Mouse (Mus musculus) layer of hippocampus, adult 18-20 months (tissue): Measurements from ENCODE around the gene Zfyve16. TPM values are rescaled to one million over a fixed set of nuclear protein-coding genes. Genes with fewer than 3 reads are reported as not detected.

Experiments
- DNase-seq, 2 experiments: peaks; one replicate each; pipeline ENCODE4 v3.0.0; 2022; ENCODE audit warnings: low spot score in 2 of 2
- long read RNA-seq: library from polyadenylated mRNA; stranded (forward); transcript quantifications from one replicate; pipeline ENCODE4 v2.0.0, GENCODE M21; 2021
- total RNA-seq, 2 experiments: library from RNA; stranded (reverse); gene quantifications; 2 replicates each; pipeline ENCODE4 v1.2.3; 2021

Gene Zfyve16
- 10 to 100 TPM; 15.1 to 15.6 TPM for total RNA-seq
- long read RNA-seq, full-length matches to known transcripts = 10 of 14 reads
- long read RNA-seq, partial matches to known transcripts = 1 of 14 reads
- long read RNA-seq, other reads (novel, unspliced or antisense) = 3 of 14 reads

DNA sequence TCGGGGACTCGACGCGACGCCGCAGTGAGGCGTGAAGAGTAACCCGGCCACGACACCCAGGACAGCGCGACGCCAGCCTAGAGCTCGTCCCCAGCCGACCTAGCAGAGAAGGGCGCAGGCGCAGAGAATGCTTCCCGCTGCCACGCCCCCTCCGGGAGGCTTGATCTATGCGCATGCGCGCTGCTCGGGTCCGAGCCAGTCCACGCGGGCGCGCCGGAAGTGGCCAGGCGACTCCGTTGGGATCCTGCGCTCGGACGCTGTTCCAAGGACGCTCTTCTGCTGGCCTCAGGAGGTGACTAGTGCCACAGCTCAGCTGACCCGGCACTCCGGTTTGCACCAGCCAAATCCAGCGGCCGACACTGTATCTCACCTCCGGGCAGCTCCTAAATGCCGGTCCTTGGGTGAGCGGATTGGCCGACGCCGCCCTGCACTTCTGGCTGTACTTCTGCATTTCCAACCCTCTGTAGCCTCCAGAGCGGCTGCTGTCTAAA lies at the start of gene Zfyve16:
TSS of gene Zfyve16 (minus strand) at position 148 of the 491 bp plus-strand sequence.
- peak; percentile 92 to 97 for DNase-seq

DNA sequence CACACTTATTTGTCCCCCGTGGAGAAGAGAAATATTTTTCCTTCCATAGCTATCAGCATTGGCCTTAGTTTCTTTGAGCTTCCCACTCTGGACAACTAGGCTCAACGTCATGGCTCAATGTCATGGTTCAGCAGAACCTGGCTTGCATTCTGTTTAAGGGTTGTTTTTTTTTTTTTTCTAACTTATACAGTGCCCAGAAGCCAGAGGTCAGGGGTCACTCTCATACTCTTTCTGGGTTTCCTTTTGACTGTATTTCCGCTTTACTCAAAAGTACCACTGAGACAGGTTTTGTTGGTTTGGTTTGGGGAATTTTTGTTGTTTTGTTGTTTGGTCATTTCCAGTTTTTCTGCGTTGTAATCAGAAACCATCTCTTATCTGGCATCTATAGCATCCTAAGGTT lies 47.5 kb upstream of the Zfyve16 start:
- DNase-seq = no peak

DNA sequence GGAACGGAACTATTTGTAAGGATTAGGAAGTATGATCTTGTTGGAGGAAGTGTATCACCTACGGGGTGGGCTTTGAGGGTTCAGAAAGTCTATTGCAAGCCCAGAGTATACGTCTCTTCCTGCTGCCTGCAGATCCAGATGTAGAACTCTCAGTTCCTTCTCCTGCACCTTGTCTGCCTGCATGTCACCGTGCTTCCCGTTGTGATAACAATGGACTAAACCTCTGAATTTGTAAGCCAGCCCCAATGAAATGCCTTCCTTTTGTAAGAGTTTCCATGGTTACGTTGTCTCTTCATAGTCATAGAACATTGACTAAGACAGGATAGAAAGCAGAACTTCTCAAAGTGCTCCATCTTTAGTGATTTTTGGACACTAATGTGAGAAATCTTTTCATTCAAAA lies 46.0 kb upstream of the Zfyve16 start:
- no peak for DNase-seq

DNA sequence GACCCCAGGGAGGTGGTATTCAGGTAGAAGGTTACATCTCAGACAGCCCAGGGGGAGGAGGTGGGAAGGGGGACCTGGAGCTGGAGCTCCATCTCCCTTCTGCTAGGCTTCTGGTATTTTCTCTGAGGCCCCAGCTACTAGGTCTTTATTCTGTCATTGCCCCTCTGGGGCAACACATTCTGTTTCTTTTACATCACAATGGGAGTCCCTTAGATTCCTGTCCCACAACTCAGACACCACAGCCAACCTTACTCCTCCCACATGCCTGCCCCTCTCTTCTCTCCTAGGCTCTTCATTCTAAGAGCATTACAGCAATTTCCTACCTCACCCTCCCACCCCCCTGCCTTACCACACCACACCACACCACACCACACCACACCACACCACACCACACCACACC lies 45.4 kb upstream of the Zfyve16 start, which contains the start of gene Spz1:
TSS of gene Spz1 (minus strand) at position 101 of the 400 bp plus-strand sequence.
- DNase-seq = no peak

DNA sequence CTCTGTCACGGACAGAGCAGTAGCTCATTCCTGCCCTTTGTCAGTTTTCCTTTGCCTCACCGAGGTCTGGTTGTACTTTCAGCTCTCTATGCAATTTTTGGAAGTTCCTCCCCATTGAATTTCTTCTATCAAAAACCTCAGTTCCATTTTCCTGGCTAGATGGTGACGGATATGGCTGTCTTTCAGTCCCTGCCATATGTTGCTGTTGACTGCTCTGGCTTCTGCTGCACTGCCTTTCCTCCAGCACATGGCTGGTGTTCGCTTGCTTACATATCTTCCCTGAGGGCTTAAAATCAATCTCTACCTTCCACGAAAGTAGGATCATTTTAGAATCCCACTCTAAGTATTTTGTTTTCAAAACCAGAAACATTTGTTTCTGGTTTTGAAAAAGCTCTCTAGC lies 28.8 kb upstream of the Zfyve16 start:
- DNase-seq = peak; percentile 27 to 68

DNA sequence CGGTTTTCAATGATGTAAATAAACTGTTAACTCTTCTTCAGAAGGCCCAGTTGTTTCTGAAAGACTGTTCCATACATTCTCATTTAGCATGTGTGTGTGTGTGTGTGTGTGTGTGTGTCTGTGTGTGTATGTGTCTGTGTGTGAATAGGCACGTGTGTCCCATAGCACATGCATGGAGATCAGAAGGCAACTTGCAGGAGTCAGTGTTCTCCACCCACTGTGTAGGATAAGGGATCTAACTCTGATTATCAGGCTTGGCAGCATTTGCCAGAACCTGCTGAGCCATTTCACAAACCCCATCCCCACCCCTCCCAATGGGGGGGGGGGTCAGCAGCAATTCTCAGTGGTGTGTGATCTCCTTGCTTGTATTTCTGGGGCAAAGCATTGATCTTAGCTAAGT lies 26.6 kb upstream of the Zfyve16 start:
- DNase-seq = no peak

DNA sequence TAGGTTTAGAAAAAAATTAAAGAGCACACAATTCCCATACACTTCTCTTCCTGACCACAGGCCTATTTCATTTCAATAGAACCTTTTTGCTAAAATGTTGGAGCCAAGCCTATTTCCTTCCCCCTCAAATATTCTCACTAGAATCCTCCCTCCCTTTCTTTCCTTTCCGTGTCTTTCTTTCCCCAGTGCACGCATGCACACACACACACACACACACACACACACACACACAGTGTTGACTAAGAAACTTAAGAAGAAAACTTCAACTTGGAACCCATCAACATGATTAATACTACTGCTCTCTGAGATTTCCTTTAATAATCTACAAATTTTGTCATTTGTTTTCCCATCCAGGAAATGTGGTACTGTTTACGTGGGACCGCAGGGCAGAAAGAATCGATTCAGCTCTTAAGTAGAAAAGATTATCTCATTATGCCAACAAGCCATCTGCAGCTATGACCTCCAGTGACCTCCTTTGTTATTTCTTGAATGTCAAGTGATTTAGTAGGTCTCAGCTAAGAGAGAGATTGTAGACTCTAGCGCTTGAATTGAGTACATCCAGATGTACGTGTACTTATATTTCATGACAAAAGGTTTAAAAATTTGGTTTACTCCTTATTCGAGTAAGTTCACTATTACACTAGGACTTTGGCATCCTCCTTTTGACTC lies 25.9 kb upstream of the Zfyve16 start:
- no peak for DNase-seq

DNA sequence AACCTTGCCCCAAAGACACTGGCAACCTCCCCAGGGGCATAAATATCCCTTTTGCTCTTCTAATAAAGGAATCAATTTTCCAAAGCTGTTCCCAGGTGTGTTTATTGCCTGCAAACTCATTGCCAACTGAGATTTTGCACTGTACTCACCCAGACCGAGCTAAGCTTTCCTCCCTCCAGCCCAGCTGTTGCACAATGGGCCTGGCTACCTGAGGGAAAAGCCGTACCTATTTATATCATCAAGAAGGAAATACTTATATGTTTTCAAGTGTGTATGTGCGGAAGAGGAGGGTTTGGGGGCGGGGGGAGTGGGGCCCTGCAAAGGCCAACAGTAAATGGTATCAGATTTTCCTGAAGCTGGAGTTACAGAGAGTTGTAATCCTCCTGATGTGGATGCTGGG lies 16.4 kb upstream of the Zfyve16 start:
- DNase-seq = no peak

DNA sequence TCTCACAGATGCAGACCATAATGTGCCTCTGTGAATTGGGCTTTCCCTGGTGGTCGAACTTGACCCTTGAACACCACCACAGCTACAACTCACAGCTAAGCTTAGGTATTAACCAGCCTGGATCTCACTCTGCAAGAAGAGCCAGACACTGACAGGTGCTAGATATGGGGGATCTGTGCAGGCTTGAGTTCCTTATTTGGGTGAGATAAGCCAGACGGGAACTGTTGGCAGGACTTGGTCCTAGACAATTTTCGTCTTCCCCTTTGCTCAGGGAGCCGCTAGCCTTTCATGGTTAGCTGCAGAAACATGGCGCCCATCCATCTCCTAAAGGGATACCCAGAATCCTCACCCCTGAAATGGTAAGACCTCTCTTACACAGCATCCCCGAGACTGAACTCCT lies 10.3 kb upstream of the Zfyve16 start:
- no peak for DNase-seq

DNA sequence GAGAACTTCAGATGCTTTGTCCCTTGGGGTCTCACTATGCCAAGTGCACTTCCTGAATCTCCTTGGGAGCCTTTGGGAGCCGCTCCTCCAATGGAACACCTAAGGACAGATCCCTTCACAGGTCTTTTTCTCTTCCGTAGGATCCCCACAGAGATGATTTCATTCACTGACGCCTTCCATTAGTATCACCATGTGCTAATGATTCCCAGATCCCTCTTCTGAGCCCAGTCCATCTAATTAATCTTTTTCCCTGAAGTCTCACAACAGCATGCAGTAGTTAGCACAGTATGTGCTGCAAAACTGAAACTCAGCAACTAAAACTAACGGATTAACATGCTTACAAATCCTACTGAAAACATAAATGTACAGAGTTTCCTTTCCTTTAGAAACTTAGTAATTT lies 8.5 kb upstream of the Zfyve16 start:
- no peak for DNase-seq

DNA sequence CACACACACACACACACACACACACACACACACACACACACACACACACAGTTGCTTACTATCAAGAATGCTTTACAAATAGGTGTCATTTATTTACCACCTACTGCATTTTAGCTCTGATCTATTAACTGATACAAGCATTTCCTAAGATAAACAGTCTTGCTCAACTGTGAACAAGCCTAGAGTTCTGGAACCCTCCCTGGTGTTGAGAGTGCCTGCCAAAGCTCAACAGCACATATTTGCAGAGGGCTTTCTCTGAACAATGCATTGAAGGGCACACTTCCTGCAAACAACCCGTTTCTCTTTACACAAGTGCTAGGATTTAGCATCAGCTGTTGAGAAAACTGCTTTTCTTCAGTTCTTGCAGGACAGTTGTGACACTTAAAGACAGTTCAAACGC lies 3.1 kb upstream of the Zfyve16 start:
- DNase-seq = no peak

DNA sequence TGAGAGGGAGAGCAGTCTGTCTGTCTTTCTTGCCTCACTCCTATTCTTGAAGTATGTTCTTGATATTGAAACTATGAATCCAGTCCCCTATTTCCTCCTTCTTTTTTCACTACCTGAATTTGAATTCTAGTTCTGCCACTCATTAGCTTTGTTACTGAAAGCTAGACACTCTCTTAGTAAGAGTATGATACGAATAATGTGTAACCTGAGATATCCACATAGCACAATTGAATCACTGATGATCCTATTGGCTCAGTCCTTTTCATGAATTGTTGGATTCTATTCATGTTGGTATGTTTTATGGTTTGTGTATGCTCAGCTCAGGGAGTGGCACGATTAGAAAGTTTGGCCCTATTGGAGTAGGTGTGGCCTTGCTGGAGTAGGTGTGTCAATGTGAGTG lies 1.5 kb upstream of the Zfyve16 start:
- DNase-seq = no peak

DNA sequence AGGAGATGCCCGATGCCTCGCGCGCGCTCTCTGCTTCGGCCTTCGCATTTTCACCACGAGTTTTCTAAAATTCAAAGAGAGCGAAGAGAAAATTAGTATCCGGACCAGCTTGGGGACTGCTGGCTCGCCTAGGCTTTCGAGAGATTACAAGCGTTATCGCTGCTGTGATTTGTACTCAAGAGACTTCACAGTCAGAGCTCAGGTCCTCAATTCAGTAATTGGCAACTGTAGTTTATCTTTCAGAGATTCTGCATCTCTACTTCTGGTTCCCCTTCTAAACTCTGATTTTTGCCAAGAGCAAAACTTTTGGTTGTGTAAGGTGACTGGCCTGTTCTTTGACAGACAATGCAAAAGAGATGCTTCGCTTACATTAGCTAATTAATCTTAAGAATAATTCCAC lies 569 bp upstream of the Zfyve16 start:
- no peak for DNase-seq

DNA sequence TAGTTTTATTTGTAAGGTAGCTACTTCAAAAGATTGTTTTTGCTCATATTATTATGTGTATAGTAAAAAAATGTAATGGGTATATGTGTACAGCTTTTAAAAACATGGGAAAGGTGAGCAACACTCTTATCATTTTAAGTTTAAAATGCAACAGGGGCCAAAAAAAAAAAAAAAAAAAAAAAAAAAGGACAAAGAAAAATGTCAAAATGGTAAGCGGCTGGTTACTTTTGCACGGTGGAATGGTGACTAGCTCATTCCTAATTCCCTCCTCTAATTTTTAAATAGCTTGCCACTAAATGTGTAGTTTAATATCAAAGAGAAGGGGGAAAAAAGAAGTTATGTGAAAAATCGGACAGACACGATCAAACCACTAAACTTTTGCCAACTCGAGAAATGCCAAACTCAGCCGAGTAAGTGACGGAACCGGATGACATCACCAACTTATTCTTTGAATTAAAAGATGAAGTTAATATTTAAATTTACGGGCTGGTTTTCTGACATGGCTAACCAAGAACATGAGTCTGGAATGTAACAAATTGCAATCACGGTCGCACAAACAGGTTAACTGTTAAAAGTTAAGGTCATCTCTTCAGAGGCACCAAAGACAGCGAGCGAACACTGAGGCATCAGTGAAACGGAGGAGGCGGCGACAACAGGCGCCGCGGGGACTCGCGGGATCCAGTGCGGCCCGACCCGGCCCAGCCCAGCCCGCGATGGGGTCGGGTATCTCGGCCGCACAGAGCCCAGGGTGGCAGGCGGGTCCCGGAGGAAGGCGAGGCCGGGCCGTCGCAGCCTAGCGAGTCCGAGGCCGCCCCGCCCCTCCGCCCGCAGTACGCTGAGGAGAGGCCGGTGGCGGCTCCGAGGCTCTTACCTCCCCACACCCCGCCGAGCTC lies 594 bp downstream of the Zfyve16 start:
- DNase-seq = no peak

DNA sequence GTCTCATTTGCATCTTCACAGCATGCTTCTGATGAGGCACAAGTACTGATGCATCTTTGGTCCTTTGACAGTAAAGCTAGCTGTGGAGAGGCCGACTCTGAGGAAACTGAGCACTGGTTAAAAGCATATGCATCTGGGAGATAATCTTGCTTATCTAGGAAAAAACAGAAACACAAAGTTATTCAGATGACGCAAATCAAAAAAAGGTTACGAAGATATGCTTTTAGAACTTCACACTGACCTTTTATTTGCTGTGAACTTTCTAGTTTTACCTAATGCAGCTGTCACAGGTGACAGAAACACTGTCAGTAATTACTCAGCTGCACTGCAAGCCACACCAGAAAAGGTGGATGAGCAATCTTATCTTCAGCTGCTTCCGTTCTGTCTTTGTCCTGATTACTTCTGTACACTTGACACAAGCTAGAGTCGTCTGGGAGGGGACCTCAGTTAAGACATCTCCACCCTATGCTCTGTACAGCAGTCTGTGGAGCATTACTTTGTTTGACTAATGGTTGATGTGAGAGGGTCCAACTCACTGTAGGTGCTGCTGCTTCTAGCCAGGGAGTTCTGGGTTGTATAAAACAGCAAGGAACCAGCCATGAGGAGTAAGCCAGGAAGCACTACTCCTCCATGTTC lies 7.4 kb downstream of the Zfyve16 start:
- no peak for DNase-seq

DNA sequence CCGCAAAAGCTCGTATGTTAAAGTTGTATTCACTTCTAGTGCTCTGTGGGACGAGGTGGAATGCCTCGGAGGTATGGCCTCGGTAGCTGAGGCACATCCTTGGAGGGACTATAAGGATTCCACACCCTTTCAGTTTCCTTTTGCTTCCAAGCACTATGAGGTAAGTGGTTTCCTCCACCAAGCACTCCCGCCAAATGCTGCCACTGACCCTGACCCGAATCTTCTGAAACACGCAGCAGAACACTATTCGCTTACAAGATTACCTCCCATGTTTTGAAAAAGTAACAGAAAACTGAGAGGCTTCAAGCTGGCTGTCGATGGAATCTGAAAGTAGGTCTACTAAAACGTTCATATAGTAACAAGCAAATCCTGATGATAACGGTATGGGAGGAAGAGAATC lies 25.8 kb downstream of the Zfyve16 start:
- DNase-seq = no peak

DNA sequence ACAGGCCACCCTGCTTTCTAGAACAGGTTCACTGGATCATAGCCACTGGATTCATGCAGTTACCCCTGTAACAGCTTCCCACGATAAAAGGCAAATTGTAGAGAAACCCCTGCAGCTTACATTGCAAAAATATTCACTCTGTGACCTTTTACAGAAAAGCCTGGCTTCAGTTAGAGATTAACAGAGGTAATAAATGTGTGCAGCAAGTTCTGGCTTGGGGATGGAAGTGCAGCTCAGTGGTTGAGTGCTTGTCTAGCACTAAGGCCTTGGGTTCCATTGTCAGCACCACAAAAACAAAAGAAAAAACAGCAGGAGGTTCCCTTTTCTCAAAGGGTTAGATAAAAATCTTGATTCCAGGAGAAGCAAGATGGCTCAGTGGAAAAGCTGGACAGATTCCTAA lies 38.7 kb downstream of the Zfyve16 start:
- no peak for DNase-seq

DNA sequence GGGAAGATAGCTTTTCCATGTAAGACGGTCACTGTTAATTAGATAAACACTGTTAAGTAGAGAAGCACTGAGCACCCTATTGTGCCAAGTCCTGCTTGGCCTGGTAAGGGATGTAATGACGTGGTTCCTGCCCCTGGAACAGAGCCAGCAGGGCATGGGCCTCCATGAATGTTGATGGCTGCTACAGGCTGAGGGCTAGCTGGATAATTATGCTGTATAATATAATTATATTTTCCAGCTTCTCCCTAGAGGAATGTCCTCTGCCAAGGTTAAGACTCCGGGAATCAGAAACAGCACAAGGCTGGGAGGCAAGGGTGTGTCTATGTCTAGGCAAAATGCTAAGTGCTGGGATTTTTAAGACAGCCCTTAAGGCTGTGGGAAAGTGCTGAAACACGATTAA lies 39.9 kb downstream of the Zfyve16 start:
- no peak for DNase-seq

DNA sequence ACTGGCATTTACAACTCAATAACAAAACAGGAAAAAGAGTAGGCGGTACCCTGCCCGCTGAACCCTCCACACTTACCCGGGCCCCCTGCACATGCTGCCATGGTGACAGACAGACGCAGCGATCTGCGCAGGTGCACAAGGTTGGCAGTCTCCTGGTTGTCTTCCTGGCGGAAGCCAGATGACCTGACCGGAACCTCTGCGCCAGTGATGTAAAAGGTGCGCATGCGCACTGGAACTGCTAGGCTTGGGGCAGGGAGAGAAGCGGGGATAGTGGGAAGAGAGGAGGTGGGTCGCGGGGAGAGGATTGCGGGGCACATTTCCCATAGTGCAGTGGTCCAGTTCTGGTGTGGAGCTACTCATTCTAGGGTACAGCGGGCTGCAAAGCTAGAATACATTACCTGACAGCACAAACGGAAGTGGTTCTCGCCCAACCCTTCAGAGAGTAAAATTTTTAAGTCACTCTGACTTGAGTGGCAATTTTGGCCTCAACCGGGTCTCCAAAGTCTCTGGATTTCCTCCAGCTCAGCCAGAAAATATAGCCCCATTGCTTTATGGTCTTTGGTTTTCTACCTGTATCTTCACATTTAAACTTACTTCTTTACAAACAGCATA lies 46.7 kb downstream of the Zfyve16 start, which contains the start of gene Fam151b:
TSS of gene Fam151b (minus strand) at position 164 of the 612 bp plus-strand sequence.
- DNase-seq = peak; percentile 83 to 93

DNA sequence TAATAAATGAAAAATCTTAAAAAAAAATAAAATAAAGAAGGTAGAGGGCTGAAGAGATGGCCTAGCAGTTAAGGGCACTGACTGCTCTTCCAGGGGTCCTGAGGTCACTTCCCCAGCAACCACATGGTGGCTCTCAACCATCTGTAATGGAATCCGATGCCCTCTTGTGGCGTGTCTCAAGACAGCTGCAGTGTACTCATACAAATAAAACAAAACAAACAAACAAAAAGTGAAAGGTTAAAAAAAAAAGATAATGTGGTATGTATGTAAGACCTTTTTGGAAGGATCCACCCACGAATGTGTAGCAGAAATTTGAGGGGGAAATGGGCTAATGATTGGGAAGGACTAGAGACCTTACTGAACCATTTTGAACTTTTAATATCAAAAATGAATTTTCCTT lies 47.3 kb downstream of the Zfyve16 start:
- peak in 1 of 2 experiments; percentile 44 for DNase-seq

DNA sequence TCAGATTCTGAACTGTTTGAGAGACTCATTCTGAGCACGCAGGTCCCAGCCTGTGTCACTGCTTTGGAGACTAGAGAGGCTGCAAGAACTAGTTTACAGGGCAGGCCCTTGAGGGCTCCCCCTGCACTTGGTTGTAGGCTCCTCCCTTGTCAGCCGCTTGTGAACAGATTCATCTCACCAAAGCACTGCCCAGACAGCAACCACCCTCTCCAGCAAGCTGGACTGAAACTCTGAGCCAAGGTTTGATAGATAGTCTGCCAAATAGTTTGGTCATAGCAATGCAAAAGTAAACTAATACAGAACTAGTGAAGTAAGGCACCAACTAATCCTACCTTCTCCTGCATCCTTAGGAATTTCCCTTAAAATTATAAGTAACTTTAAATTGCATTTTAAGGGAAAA lies 60.5 kb downstream of the Zfyve16 start:
- DNase-seq = no peak
